34 mouse cellular contexts compared by ENCODE assay signal in genomic region chr9:68815877-68816276, GRCm38 (mm10).
"Had no signal": no experiment of that assay in that cellular context is flagged by ENCODE, and none has a peak within 500 bp of the region (broad histone marks: within the 10 kb centered on the region; RNA-seq: fewer than 3 reads in every experiment).

No protein-coding gene starts in this region.

- DNase-seq: heart, postnatal 10 days; heart, postnatal 14 days; heart, postnatal 36 days; heart, postnatal 4 days; kidney, adult 11 months; kidney, adult 18-20 months; kidney, adult 2 months; kidney, adult 8-10 months; kidney, adult 9 months; kidney, postnatal 10 days; kidney, postnatal 14 days; kidney, postnatal 25 days; kidney, postnatal 36 days; kidney, postnatal 4 days; layer of hippocampus, adult 9-11 months; layer of hippocampus, postnatal 36 days had no signal

- H3K4me2 ChIP-seq: heart, embryonic 12.5 days; heart, embryonic 13.5 days; heart, embryonic 15.5 days; hindbrain, embryonic 12.5 days; hindbrain, embryonic 13.5 days; hindbrain, embryonic 14.5 days; hindbrain, embryonic 15.5 days; intestine, embryonic 15.5 days; kidney, embryonic 15.5 days had no signal

- ATAC-seq: hindbrain, embryonic 16.5 days; hindbrain, postnatal 0 days; inflammation-experienced regulatory T-cells, adult 6 months; intestine, embryonic 15.5 days; intestine, embryonic 16.5 days; intestine, postnatal 0 days had no signal

- H3K9ac ChIP-seq: heart, embryonic 12.5 days; heart, embryonic 13.5 days; heart, embryonic 15.5 days; hindbrain, embryonic 12.5 days; hindbrain, embryonic 13.5 days; hindbrain, embryonic 14.5 days; hindbrain, embryonic 15.5 days; intestine, embryonic 15.5 days; kidney, embryonic 15.5 days had no signal

- H3K9me3 ChIP-seq: heart, embryonic 12.5 days; heart, embryonic 13.5 days; heart, embryonic 15.5 days; hindbrain, embryonic 10.5 days; hindbrain, embryonic 12.5 days; hindbrain, embryonic 13.5 days; hindbrain, embryonic 15.5 days; intestine, embryonic 15.5 days; kidney, embryonic 15.5 days had no signal

- H3K27ac ChIP-seq: heart, embryonic 13.5 days; heart, embryonic 15.5 days; hindbrain, embryonic 10.5 days; hindbrain, embryonic 12.5 days; hindbrain, embryonic 13.5 days; hindbrain, embryonic 14.5 days; hindbrain, embryonic 15.5 days; hindbrain, postnatal 0 days; intestine, embryonic 15.5 days; kidney, embryonic 15.5 days; kidney, postnatal 0 days; layer of hippocampus, adult 2 months; left cerebral cortex, adult 2 months had no signal

- H3K27me3 ChIP-seq: heart, embryonic 12.5 days; heart, embryonic 13.5 days; heart, embryonic 15.5 days; hindbrain, embryonic 13.5 days; hindbrain, embryonic 15.5 days; intestine, embryonic 15.5 days; kidney, embryonic 15.5 days had no signal

- H3K36me3 ChIP-seq: heart, embryonic 12.5 days; heart, embryonic 13.5 days; heart, embryonic 15.5 days; hindbrain, embryonic 10.5 days; hindbrain, embryonic 12.5 days; hindbrain, embryonic 13.5 days; hindbrain, embryonic 15.5 days; intestine, embryonic 15.5 days; kidney, embryonic 15.5 days had no signal

- H3K4me3 ChIP-seq: heart, embryonic 12.5 days; heart, embryonic 13.5 days; heart, embryonic 15.5 days; hindbrain, embryonic 10.5 days; hindbrain, embryonic 12.5 days; hindbrain, embryonic 13.5 days; hindbrain, embryonic 15.5 days; intestine, embryonic 15.5 days; kidney, embryonic 15.5 days; layer of hippocampus, adult 2 months; left cerebral cortex, adult 2 months had no signal
